Mouse (Mus musculus) limb, embryonic 14.5 days (tissue): ENCODE results near the gene Cep104. TPM values are rescaled to one million over a fixed set of nuclear protein-coding genes. Genes with fewer than 3 reads are reported as not detected.

Source experiments
- ATAC-seq: fragments of 200-750 bp; cut with Nextera tagmentation; 2 replicates; pipeline ENCODE4 v1.8.0; 2017; ENCODE audit warnings: low read depth, moderate number of reproducible peaks, moderate TSS enrichment; ENCODE audit not compliant: low FRiP score
- DNase-seq: peaks from one replicate; pipeline ENCODE4 v3.0.0-alpha.2; 2015; ENCODE audit warnings: low spot score
- H3K27ac ChIP-seq: fragments of 300-500 bp; sonication (generic); replicated peaks from 2 replicates; pipeline ENCODE4 v1.5.1; 2014; ENCODE audit warnings: low read depth, mild to moderate bottlenecking, low read length, moderate library complexity, mixed read lengths
- H3K27me3 ChIP-seq: fragments of 300-500 bp; sonication (generic); 2 replicates; pipeline ENCODE4 v1.6.1; 2014; ENCODE audit warnings: low read length, mixed read lengths; ENCODE audit not compliant: control insufficient read depth, insufficient read depth
- H3K36me3 ChIP-seq: fragments of 300-500 bp; sonication (generic); 2 replicates; pipeline ENCODE4 v1.6.1; 2014; ENCODE audit warnings: mild to moderate bottlenecking, low read length, moderate library complexity, mixed read lengths; ENCODE audit not compliant: control insufficient read depth, insufficient read depth
- H3K4me1 ChIP-seq: fragments of 300-500 bp; sonication (generic); 2 replicates; pipeline ENCODE4 v1.6.1; 2014; ENCODE audit warnings: antibody characterized with exemption, low read length, mixed read lengths; ENCODE audit not compliant: control insufficient read depth, insufficient read depth
- H3K4me2 ChIP-seq: fragments of 300-500 bp; sonication (generic); replicated peaks from 2 replicates; pipeline ENCODE4 v1.6.1; 2014; ENCODE audit warnings: low read depth, mild to moderate bottlenecking, low read length, moderate library complexity; ENCODE audit not compliant: severe bottlenecking
- H3K4me3 ChIP-seq: fragments of 300-500 bp; sonication (generic); replicated peaks from 2 replicates; pipeline ENCODE4 v1.5.1; 2014; ENCODE audit warnings: low read length
- H3K9ac ChIP-seq: fragments of 300-500 bp; sonication (generic); 2 replicates; pipeline ENCODE4 v1.6.1; 2014; ENCODE audit warnings: mild to moderate bottlenecking, low read depth, low read length, moderate library complexity; ENCODE audit not compliant: severe bottlenecking
- H3K9me3 ChIP-seq: fragments of 300-500 bp; sonication (generic); 2 replicates; pipeline ENCODE4 v1.6.1; 2016; ENCODE audit warnings: low read length; ENCODE audit not compliant: control insufficient read depth
- POLR2A ChIP-seq: fragments of 200-500 bp; IDR thresholded peaks from 2 replicates; pipeline ENCODE4 v1.8.0; 2012; ENCODE audit warnings: inconsistent platforms, mild to moderate bottlenecking, moderate library complexity, borderline replicate concordance; ENCODE audit not compliant: insufficient read depth, insufficient read length; ENCODE audit errors: extremely low read depth
- WGBS: fragments of 180-500 bp; shearing (Covaris S2); extraction: QIAGEN DNeasy Blood & Tissue Kit; methylation state at CpG from one replicate; pipeline ENCODE4 v1.1.7; 2014; 5-methylcytosine and 5-hydroxymethylcytosine counted together
- polyA plus RNA-seq, 2 experiments: library from polyadenylated mRNA; depleted of rRNA in 1 of 2; stranded (reverse) in 1 of 2; unstranded in 1 of 2; fragments of >200 nt; fragmentation: Nextera tagmentation in 1 of 2; extraction: Ambion mirVana in 1 of 2; gene quantifications; 2 replicates each; pipeline versions ENCODE4 v1.2.1 to v1.2.3; 2012 to 2014

The Cep104 gene
- polyA plus RNA-seq, 2 experiments: 13.3 to 13.9 TPM

DNA sequence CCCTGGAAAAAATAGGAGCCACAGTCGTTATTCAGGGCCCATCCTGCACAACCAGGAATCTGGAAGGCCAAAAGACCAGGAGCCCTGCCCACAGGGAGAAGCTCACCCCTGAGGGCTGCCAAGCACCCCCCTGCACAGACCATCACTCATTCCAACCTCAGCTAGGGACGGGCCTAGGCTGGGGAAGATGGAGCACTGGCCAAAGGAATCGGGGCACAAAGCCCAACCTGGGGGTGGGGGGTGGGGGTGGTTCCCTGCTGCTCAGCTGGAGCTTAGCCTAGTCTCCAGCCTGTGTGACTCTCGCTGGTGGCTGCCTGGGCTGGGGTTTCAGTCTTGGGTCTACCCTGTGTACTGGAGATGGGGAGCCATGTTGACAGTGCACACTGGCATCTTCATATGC lies 47.9 kb downstream of the Cep104 start:
- 34% methylated on average over 4 of the region's 4 CpGs for WGBS
- no peak overlapping the region for H3K9ac ChIP-seq
- no peak overlapping the region for H3K4me2 ChIP-seq
- DNase-seq: no peak
- H3K4me3 ChIP-seq: no peak overlapping the region
- no peak for TF ChIP-seq POLR2A
- no peaks in the 10 kb centered on the region for H3K9me3 ChIP-seq
- peaks cover 33% of the 10 kb centered on the region for H3K27me3 ChIP-seq
- no peak for ATAC-seq
- no peak overlapping the region for H3K27ac ChIP-seq
- H3K36me3 ChIP-seq: peaks cover 48% of the 10 kb centered on the region
- H3K4me1 ChIP-seq: peaks cover 11% of the 10 kb centered on the region

DNA sequence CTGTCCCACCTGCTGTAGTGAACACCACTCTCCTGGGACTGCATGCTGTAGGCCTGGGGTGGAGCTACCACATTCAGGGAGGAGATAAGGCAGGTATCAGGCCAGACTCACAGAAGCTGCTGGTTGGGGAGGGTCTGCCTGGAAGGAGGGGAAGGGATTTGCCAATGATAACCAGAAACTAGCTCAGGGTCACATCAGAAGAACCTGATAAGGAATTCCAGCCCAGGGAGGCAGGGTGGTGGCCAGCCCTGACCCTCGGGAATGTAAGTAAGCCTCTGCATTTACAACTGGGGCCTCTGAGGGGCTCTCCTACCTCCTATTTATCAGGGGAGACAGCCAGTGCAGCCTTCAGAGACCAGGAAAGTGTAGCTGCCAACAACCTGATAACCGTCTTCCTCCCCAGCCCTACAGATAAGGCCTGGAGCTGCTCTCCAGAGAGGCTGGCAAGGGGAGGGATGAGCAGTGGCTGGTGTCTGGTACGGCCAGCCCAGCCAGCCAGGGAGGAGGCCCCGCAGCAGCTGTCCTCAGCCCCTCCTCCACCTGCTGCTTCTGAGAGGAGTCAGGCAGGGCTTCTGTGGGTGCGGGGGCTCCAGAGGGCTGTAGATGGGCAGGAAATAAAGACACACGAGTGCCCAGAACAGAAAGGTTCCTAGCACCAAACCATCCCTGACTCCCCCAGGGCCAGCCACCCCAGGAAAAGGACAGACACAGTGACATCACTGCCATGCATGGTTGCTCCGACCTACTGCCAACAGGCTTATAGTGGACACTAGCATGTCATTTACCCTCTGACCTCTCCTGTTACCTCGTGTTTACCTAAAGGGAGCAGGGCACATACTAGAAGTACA lies 49.0 kb downstream of the Cep104 start:
- peaks cover 33% of the 10 kb centered on the region for H3K27me3 ChIP-seq
- peaks cover 11% of the 10 kb centered on the region for H3K4me1 ChIP-seq
- 21% methylated on average over 8 of the region's 8 CpGs for WGBS
- no peaks in the 10 kb centered on the region for H3K9me3 ChIP-seq
- no peak overlapping the region for H3K4me2 ChIP-seq
- no peak overlapping the region for H3K4me3 ChIP-seq
- H3K27ac ChIP-seq: no peak overlapping the region
- H3K9ac ChIP-seq: no peak overlapping the region
- ATAC-seq (peak; percentile 18; the same call in 1 of the 2 replicates), DNase-seq (no peak)
- H3K36me3 ChIP-seq: peaks cover 36% of the 10 kb centered on the region
- no peak for TF ChIP-seq POLR2A

DNA sequence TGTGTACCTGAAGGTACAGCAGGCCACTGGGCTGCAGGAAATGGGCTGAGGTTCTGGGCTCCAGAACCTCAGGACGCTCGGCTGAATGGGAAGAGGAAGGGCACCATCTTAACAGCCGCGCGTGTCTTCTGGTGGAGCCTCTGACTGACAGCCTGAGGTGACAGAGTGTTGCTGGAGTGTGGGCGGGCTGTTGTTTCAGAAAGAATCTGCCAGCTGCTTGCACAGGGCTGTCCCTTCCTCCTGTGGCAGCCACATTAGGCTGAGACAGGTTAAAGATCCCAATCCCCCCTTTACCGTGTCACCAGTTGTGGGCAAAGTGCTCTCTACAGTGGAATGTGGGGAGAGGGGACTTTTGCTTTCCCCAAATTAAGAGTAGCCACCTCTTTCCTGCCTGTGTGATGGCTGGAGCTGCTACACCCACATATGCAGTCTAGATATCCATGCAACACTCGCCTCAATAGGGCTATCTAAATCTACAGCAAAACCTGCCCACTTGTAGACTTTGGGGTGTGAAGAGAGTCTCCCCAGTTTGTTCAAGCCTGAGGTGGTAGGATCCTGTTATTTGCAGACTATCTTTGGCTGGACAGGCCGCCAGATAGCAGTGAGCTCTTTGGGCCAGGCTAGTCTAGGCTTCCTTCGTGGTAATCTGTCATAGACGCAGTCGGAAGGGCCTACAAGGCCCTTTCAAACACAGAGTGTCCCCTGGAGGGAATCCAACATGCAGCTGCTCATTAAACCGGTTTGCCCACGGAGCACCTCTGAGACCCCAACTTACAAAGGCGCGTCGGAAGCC lies 49.9 kb downstream of the Cep104 start:
- peak overlapping the region; percentile 59; the same call in 1 of the 2 replicates for H3K4me2 ChIP-seq
- H3K27ac ChIP-seq: no peak overlapping the region
- H3K4me3 ChIP-seq: peak overlapping the region; percentile 34
- 0 out of 2 replicates have a peak overlapping the region, but pooled peaks have one; percentile 48 for H3K9ac ChIP-seq
- peaks cover 11% of the 10 kb centered on the region for H3K4me1 ChIP-seq
- TF ChIP-seq POLR2A: no peak
- peaks cover 27% of the 10 kb centered on the region for H3K36me3 ChIP-seq
- H3K27me3 ChIP-seq: peaks cover 33% of the 10 kb centered on the region
- H3K9me3 ChIP-seq: no peaks in the 10 kb centered on the region
- WGBS: 37% methylated on average over 17 of the region's 17 CpGs
- ATAC-seq (no peak), DNase-seq (no peak)

DNA sequence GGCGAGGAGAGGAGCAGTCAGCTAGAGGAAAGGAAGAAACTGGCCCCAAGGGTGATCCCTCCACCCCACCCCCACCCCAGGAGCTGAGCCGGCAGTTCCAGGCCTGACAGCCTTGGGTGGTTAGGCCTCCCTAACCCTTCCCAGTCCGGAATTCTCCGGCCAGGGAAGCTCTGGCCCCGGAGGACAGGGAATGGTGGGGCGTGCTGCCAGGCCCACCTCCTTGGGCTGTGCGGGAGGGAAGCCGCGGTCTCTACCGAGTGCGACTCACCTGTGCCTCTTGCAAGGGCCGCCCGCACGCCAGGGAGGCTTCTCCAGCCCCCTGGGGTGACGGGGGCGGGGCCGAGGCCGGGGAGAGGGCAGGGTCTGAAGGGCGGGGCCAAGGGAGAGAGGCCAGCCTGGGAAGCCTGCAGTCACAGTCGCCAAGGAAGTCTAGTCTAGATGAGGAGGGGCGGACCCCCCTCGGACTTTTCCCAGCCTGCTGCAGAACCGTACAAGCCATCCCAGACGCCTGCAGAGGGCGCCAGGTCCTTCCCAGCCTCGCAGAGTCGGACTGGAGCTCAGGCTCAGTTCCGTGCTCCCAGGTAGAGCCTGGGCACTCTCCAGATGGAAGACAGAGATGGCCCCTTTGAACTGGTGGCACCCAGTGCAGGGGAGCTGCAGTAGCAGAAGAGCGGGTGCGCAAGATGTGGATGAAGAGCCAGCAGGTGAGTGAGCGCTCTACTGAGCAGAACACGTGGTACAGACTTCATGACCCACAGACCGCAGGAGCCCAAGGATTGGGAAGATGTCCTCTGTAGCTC lies 50.8 kb downstream of the Cep104 start, which contains the start of gene Smim1:
Gene Smim1 (minus strand): TSS at position 590 of the 800 bp plus-strand sequence.
- peak within 1 kb of the TSS; percentile 59 for H3K4me2 ChIP-seq
- H3K9ac ChIP-seq: peak within 1 kb of the TSS; percentile 48; the same call in 1 of the 2 replicates
- 3% methylated on average over 31 of the region's 33 CpGs for WGBS
- H3K27me3 ChIP-seq: peaks cover 33% of the 10 kb centered on the region
- H3K36me3 ChIP-seq: peaks cover 18% of the 10 kb centered on the region
- ATAC-seq (peak; percentile 53; the same call in 1 of the 2 replicates), DNase-seq (peak; percentile 54)
- H3K27ac ChIP-seq: no peak within 1 kb of the TSS
- peaks cover 11% of the 10 kb centered on the region for H3K4me1 ChIP-seq
- no peak for TF ChIP-seq POLR2A
- no peaks in the 10 kb centered on the region for H3K9me3 ChIP-seq
- peak within 1 kb of the TSS; percentile 34 for H3K4me3 ChIP-seq
